Mouse (Mus musculus): ENCODE data around the gene Tpi1.
"Not testable (repeated sequence)": the region's sequence is repeated elsewhere in the genome, so short reads cannot be mapped to it uniquely, and the experiment has no call there.

Tpi1 gene

DNA sequence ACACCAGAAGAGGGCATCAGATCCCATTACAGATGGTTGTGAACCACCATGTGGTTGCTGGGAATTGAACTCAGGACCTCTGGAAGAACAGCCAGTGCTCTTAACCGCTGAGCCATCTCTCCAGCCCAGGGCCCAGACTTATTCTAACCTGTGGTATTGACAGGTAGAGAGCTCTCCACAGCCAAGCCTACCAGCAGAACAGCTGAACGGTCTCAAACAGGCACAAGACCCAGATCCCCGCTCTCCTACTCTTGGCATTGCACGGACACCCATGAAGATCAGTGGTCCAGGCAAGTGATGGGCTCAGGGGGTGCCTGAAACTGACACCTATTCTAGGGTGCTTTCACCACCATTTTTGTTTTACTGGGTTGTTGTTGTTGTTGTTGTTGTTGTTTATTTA lies 17.1 kb upstream of the Tpi1 start:
- DNase-seq: not testable (repeated sequence)

DNA sequence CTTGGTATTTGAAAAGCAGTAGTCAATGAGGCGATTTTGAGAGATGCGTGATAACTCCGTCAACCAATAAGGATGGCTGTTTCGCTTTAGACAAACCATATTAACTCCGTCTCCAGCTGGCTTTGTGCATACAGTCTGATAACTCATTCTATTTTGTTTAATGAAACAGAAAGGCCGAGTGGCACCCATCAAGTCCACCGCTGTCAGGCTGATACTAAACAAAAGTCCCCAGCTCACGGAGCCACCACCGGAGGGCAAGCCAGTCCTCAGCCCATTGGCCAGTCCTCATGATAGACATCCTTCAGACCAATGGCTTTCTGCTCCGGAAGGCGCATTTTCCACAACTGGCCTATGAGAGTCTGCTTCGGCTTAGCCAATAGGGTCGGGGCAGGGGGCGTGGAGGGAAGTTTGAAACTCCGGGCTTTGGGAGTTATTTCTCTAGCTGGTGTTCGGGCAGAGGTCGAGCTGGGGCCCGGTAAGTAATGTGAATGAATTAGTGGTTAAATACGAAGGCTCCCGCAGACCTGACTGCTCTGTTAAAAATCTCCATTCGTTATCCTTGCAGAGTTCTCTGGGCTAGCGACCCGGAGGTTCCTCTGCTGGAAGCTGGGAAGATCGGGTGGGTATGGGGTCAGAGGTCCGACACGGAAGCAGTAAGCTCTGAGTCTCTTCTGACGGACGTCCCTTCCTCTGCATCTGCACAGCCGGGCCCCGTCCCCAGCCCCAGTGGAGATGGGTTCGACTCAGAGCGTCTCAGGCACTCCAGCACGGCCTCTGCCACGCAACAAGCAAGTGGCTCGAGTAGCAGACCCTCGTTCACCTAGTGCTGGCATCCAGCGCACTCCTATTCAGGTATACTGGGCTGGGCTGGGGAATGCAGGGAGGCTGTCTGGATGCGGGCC lies 16.0 kb upstream of the Tpi1 start:
- DNase-seq: peak; percentile 95

DNA sequence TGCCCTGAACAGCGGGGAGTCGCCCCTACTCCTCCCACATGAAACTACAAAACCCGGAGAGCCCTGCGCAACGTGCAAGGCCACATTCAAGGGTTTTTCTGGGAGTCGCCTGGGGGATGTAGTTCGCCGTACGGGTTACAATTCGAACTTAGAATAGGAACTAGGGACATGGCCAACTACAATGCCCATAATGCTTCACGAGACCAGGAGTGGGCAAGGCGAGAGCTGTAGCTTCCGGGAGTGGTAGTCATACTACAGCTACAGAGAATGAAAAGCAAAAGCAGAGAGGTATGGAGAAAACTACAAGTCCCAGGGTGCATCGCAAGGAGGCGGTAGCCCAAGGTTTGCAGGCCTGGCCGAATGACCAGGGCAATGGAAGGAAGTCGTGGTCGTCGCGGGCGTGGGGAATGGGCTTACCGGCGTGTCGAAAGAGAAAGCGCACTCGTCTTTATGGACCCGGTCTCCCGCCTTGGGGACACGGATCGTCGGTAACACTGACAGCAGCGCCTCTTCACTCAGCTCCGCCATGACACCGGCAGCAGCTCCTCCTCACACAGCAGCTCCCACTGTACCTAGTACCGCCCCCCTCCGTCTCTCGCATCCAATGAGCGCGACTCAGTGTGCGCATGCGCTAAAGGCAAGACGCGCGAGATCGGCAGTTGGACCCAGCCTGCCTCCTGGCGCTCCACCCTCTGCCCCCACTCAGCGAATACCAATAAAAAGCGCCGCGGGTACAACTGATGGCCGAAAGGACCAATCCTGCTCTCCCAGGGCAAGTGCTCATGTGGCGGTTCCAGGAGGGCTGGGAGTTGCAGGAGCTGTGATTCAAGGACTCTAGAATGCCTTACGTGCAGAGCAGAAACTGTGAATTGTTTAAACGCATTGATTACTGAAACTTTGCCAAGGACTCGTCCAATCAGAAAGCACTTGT lies 15.0 kb upstream of the Tpi1 start, which contains the start of the genes Usp5 and Cdca3:
Gene Usp5, minus strand, starts transcription at position 617 of the 931 bp plus-strand sequence.
Gene Cdca3, plus strand, starts transcription at position 680 of the 931 bp plus-strand sequence.
- DNase-seq: peak; percentile 99

DNA sequence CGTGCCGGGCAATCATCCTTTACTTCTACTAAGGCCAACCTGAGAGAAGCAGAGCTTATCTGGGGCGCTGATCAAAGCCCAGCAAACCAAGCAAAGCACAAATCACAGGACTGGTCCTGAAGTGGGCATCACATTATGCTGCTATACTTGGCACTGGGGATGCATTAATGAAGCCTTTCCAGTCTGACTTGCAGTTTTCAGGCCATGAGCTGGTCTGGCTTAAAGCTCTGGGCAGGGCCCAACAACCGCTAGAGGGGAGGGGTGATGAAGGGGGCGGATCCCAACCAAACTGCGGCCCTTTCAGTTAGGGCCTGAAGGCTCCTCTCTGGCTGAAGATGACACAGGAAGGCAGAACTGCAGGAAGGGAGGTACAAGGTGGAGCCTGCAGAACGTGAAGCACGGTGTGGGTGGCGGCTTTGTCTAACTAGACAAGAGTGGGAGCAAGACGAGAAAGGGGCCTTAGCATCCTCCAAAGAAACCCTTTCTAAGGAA lies 14.1 kb upstream of the Tpi1 start:
- peak; percentile 69 for DNase-seq

GRCm38 (mm10) chr6:124822049-124822448 lies 8.0 kb upstream of the Tpi1 start:
- DNase-seq: no peak

DNA sequence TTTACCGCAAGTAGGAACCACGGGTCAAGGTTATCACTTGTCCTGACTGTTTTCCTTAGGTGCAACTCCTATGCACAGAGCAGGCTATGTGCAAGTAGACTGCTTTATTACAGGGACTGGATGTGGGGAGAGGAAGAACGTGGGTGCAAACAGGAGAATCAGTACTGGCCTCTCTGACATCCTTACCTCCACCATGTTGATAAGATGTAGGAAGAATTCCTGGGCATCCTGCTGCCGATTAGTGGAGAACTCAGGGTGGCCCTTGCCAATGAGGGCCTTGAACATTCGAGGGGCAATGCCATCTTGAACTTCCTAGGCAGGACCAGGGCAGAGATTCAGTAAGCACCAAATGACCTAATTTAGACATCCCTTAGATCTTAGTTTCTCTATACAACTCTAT lies 6.8 kb upstream of the Tpi1 start:
- no peak for DNase-seq

- no peak for DNase-seq
Measured at GRCm38 (mm10) chr6:124817971-124818370, 3.9 kb upstream of the Tpi1 start.

- no peak for DNase-seq
Measured at GRCm38 (mm10) chr6:124817563-124817962, 3.5 kb upstream of the Tpi1 start.

DNA sequence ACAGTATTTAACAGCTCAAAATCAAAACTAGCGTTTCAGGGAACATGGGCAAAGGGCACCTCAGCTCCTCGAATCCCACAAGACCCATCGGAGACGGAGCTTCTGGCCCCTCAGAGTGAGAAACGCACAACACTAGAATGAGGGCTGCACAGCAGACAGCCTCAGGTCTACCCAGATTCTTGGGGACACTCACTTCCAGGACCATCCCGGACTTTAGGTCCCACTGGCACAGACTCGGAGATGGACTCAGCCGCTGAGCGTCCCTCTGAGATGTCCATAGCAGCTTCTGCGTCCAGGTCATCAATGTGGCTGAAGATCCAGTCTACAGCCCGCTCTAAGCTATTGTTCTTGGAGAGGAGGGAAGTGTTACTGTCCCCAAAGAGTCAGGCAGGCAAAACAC lies 3.0 kb upstream of the Tpi1 start:
- no peak for DNase-seq

- DNase-seq: no peak
Measured at GRCm38 (mm10) chr6:124816611-124817010, 2.5 kb upstream of the Tpi1 start.

DNA sequence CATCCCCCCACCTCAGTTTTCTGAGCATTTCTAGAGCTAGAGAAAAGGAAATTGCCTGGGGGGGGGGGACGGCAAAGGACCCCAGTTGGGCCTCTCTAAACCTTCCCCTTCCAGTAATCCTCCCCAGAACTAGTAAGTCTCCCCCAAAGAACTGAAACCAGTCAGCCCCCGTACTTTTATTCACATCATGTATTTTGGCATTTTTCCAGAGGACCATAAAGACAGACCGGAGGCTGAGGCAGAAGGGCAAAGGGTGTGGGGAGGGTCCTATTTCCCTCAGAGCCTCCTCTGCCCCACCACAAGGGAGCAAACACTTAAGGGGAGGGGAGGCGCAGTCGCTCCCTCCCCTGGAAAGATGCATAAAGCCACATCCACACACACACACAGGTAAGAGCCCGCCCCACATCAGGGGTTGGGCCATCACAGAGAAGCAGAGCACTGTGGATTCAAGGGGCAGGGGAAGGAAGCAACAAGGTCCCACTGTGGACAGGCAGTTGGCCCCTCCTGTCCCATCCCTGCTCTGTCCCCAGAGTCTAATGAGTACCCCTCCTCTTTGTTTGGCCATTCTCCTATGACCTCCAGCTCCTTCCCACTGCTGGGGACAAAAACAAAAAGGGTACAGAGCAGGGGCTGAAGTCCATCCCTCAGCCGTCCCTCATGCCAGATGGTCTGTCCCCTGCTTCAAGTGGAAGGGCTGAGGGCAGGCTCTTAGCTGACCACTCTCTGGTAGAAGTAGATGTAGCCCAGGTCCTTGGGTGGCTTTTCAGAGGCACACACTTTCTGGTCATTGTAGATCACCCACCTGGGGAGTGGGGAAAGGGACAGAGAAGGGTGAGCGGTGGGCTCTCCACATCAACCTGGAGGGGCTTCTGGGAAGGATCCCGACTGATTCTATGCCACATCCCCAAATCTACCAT lies 1.0 kb upstream of the Tpi1 start:
- DNase-seq: peak; percentile 3

- DNase-seq: no peak
Measured at GRCm38 (mm10) chr6:124814448-124814847, 352 bp upstream of the Tpi1 start.

GRCm38 (mm10) chr6:124813496-124813895 lies 600 bp downstream of the Tpi1 start:
- peak; percentile 85 for DNase-seq

DNA sequence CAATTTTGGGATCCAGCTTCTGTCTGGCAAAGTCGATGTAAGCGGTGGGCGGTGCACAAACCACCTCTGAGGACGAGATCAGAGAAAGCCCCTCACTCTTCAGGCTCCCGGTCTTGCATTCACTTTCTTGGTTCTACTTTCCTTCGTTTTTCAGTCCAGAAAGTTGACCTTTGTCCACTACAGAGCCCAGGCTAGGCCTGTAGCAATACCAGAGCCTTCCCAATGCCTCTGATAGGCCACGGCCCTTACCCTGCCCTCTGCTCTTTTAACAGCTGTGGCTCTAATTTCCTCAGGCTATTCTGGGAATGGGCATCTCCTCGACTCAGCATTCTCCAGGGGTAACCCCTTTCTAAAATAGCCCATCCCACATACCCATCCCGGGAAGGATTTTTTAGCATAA lies 1.2 kb downstream of the Tpi1 start:
- DNase-seq: peak; percentile 10

- DNase-seq: peak; percentile 38
Measured at GRCm38 (mm10) chr6:124811701-124812560, 2.2 kb downstream of the Tpi1 start.

- DNase-seq: peak; percentile 2
Measured at GRCm38 (mm10) chr6:124811403-124811665, 2.8 kb downstream of the Tpi1 start.

GRCm38 (mm10) chr6:124810566-124811402 lies 3.3 kb downstream of the Tpi1 start:
- DNase-seq: not testable (repeated sequence)

DNA sequence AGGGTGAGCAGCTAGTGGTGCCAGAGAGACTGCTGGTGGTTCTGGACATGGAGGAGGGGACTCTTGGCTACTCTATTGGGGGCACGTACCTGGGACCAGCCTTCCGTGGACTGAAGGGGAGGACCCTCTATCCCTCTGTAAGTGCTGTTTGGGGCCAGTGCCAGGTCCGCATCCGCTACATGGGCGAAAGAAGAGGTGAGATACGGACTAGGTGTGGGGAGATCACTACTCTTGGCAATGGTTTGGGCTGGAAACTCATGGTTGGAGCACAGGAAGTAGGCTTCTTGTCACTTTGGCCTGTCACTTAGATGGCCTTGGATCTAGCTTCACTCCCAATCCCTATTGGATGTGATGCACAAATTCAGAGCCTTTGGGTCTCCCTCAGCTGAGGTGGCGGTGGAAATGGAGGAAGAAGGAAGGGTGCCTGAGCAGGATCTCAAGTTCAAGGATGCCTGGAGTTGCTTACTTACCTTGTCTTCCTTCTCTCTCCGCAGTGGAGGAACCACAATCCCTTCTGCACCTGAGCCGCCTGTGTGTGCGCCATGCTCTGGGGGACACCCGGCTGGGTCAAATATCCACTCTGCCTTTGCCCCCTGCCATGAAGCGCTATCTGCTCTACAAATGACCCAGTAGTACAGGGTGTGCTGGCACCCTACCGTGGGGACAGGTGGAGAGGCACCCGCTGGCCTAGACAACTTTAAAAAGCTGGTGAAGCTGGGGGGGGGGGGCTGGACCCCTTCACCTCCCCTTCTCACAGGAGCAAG lies 4.1 kb downstream of the Tpi1 start:
- no peak for DNase-seq

DNA sequence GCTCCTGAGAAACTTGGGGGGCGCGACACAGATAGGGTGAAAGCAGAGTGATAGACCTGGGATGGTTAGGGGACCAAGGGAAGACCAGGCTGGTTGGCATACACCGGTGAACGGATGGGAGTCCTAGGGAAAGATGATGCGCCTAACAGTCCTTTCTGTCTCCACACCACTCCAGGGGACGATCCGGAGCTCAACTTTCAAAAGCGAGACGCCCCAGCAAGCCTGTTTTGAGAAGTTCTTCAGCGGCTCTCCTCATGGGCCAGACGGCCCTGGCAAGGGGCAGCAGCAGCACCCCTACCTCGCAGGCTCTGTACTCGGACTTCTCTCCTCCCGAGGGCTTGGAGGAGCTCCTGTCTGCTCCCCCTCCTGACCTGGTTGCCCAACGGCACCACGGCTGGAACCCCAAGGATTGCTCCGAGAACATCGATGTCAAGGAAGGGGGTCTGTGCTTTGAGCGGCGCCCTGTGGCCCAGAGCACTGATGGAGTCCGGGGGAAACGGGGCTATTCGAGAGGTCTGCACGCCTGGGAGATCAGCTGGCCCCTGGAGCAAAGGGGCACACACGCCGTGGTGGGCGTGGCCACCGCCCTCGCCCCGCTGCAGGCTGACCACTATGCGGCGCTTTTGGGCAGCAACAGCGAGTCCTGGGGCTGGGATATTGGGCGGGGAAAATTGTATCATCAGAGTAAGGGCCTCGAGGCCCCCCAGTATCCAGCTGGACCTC lies 4.9 kb downstream of the Tpi1 start:
- peak; percentile 91 for DNase-seq
